Mouse (Mus musculus) large intestine, adult 2 months (tissue): Measurements from ENCODE around the gene Nrbp1. TPM values are rescaled to one million over a fixed set of nuclear protein-coding genes. Genes with fewer than 3 reads are reported as not detected.

ENCODE experiments used
- polyA plus RNA-seq: library from polyadenylated mRNA; depleted of rRNA; stranded (reverse); fragments of >200 nt; gene quantifications from 2 replicates; pipeline ENCODE4 v1.2.3, GENCODE M21; 2012; rRNA removed

Gene Nrbp1
- polyA plus RNA-seq, 1 experiment, result 143 TPM

Other genes with a start within 250 kb of the Nrbp1 start
- gene Atraid, start 192.6 kb upstream of the Nrbp1 start, polyA plus RNA-seq, result 92.9 and 98.2 TPM in 2 replicates
- gene Slc5a6, start 191.9 kb upstream of the Nrbp1 start, polyA plus RNA-seq, result 73.4 and 107 TPM in 2 replicates
- 15.1 and 21.2 TPM in 2 replicates for gene Cad, start 186.1 kb upstream of the Nrbp1 start, polyA plus RNA-seq
- not detected in 2 replicates for gene Dnajc5g, start 134.6 kb upstream of the Nrbp1 start, polyA plus RNA-seq
- 0.14 and 0.16 TPM in 2 replicates for gene Slc30a3, start 132.6 kb upstream of the Nrbp1 start, polyA plus RNA-seq
- gene Trim54, start 124.2 kb upstream of the Nrbp1 start, polyA plus RNA-seq, result 0.05 TPM in 1 of 2 replicates, not detected in the other
- gene Ucn, start 102.0 kb upstream of the Nrbp1 start, polyA plus RNA-seq, result not detected in 2 replicates
- gene Mpv17, start 86.6 kb upstream of the Nrbp1 start, polyA plus RNA-seq, result 46.8 and 47.5 TPM in 2 replicates
- 0.38 and 0.71 TPM in 2 replicates for gene Gm29609, start 61.0 kb upstream of the Nrbp1 start, polyA plus RNA-seq
- 46.9 and 53.6 TPM in 2 replicates for gene Gtf3c2, start 60.7 kb upstream of the Nrbp1 start, polyA plus RNA-seq
- gene Snx17, start 47.6 kb upstream of the Nrbp1 start, polyA plus RNA-seq, result 73.2 and 81.2 TPM in 2 replicates
- gene Eif2b4, start 47.4 kb upstream of the Nrbp1 start, polyA plus RNA-seq, result 51.0 and 54.4 TPM in 2 replicates
- gene Zfp513, start 38.6 kb upstream of the Nrbp1 start, polyA plus RNA-seq, result 35.0 and 46.0 TPM in 2 replicates
- gene Ppm1g, start 20.2 kb upstream of the Nrbp1 start, polyA plus RNA-seq, result 47.4 and 58.8 TPM in 2 replicates
- not detected in 2 replicates for gene Gm9970, start 368 bp downstream of the Nrbp1 start, polyA plus RNA-seq
- 186 and 200 TPM in 2 replicates for gene Krtcap3, start 10.8 kb downstream of the Nrbp1 start, polyA plus RNA-seq
- gene Ift172, start 50.3 kb downstream of the Nrbp1 start, polyA plus RNA-seq, result 26.5 and 33.0 TPM in 2 replicates
- gene Fndc4, start 55.2 kb downstream of the Nrbp1 start, polyA plus RNA-seq, result 1.8 and 2.6 TPM in 2 replicates
- gene Gckr, start 56.6 kb downstream of the Nrbp1 start, polyA plus RNA-seq, result 0.15 and 0.26 TPM in 2 replicates
- gene Zfp512, start 211.6 kb downstream of the Nrbp1 start, polyA plus RNA-seq, result 7.0 and 8.8 TPM in 2 replicates
- gene 4930548H24Rik, start 244.9 kb downstream of the Nrbp1 start, polyA plus RNA-seq, result not detected in 2 replicates